Mouse (Mus musculus) layer of hippocampus, postnatal 25 days (tissue): ENCODE data around the gene Gm12184. TPM values are rescaled to one million over a fixed set of nuclear protein-coding genes. Genes with fewer than 3 reads are reported as not detected.
"Not testable (repeated sequence)": the region's sequence is repeated elsewhere in the genome, so short reads cannot be mapped to it uniquely, and the experiment has no call there.

Experiments
- DNase-seq, 2 experiments: peaks; one replicate each; pipeline ENCODE4 v3.0.0; 2022; ENCODE audit warnings: mixed read lengths in 2 of 2, low spot score in 1 of 2; ENCODE audit errors: extremely low spot score in 1 of 2
- total RNA-seq, 2 experiments: library from RNA; stranded (reverse); gene quantifications; 2 replicates each; pipeline ENCODE4 v1.2.3; 2021

Gene Gm12184
- 1 to 10 TPM in 1 of 2 experiments, under 1 TPM in 1; 0.66 to 2.3 TPM for total RNA-seq

DNA sequence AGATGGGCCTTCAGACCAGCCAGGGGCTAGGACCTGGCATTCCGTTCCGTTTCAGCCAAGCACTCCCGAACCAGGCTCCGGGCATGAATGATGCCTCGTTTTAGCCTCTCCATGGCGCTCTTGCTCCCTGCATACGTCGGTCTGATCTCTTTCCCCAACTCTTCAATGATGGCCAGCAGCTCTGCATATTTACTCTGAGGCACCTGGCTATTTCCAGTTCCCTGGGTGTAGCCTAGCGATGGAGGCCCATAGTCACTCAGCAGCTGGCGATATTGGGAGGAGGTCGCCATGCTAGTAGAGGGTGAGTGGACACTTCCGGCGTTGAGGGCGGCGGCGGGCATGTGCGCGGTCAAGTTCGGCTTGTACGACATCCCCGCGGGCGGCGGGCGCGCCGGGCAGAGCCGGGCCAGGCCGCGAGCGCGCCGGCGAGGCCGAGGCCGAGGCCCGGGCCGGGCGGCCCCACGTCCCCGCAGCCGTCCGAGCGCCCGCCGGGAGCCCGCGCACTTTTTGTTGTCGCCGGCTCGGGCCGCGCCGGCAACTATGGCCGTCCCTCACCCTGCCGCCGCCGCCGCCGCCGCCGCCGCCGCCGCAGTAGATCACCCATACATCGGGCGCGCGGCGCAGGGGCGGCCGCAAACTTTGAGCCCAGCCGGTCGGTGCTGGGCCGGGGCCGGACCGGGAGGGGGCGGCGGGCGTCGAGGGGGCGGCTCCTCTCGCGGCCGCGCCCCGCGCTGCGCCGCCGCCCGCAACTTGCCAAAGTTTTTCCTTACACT lies at the start of gene Gm12184, which contains the start of gene Trim7:
Gene Gm12184 (minus strand): TSS at position 677 of the 773 bp plus-strand sequence.
Gene Trim7 (plus strand): TSS at position 162 of the 773 bp plus-strand sequence.
- not testable (repeated sequence) for DNase-seq

DNA sequence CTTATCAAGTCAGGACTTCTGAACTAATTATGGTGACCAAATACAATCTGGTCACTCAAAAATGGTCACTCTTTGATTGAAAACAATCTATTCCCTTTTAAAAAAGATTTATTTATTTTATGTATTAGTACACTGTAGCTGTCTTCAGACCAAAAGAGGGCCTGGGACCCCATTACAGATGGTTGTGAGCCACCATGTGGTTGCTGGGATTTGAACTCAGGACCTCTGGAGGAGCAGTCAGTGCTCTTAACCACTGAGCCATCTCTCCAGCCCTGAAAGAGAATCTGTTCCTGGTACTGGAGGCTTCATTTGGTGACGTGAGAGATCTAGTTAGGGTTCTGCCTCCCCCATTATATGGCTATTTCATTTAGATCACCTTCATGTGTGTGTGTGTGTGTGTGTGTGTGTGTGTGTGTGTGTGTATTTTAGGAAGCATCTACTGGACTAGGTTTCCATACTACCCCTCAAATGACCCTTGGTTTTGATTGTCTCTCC lies 48.9 kb upstream of the Gm12184 start:
- not testable (repeated sequence) for DNase-seq

DNA sequence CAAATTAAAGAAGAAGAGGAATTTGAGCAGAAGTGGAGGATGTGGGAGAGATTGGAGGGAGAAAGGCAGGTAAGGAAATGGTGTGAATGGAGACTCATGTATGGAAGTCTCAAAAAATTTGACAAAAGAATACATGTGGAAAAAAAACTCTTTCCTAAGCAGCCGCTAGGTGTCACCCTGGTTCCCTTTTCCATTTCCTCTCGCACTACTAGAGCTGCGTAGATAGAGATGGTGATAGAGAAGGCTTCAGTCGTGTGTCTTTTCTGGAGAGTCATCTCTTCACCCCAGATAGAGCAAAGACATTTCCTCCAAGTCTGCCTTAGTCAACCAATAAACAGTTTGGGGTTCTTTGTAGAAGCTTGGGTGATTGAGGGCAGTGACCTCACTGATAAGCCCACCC lies 48.0 kb upstream of the Gm12184 start:
- DNase-seq: peak in 1 of 2 experiments; percentile 52

DNA sequence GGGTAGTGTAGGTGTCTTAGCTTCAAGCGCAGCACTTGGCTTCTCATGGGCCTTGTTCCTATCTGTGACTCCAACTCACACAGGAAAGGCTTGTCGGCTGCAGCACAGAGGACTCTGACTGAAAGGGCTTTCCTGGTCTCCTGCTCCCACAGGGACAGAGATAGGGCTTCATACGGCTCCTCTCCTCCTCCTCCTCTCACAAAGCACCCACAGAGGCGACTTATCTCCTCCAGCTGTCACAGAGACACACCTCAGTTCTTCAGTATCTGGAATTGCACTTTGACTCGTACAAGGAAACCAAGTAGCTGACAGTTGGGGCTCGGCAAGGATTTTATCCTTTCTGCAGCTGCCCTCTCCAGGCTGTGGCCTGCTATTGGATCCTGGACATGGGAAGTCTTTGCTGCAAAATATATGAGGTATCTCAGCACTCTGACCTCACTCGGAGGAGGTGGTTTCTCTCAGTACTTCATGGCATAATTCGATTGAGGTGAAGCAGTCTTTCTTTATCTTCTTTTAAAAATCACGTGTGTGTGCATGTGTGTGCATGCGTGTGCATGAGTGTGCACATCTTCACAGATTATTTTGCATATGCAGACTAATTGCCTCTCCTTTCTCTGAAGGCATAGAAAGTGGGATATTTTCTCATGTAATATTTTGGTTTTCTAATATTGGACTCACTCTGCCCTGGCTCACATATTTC lies 47.3 kb upstream of the Gm12184 start:
- DNase-seq: no peak

DNA sequence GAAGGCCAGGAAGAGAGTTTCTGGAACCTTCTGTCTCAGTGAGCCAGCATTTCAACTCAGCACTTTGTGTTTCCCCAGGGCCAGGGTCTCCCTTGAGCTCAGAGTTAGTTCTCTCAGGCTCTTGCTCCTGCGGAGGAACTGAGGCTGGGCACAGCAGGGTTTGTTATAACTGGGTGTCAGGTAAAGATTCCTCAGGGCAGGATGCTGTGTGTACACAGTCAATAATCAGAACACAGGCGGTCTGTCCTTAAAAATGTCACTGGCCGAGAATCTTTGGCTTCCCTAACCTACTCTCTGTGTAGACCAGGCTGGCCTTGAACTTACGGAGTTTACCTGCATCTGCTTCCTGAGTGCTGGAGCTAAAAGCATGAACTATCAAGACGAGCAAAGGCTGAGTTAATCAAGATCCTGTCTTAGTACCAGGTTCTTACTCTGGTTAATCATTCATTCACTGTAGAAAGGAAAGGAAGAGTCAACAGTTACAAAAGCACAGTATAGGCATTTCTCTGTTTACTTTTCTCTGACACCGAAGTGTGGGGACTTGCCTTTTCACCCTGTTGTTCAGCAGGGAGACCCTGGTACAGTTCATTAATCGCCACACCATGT lies 46.3 kb upstream of the Gm12184 start:
- no peak for DNase-seq

DNA sequence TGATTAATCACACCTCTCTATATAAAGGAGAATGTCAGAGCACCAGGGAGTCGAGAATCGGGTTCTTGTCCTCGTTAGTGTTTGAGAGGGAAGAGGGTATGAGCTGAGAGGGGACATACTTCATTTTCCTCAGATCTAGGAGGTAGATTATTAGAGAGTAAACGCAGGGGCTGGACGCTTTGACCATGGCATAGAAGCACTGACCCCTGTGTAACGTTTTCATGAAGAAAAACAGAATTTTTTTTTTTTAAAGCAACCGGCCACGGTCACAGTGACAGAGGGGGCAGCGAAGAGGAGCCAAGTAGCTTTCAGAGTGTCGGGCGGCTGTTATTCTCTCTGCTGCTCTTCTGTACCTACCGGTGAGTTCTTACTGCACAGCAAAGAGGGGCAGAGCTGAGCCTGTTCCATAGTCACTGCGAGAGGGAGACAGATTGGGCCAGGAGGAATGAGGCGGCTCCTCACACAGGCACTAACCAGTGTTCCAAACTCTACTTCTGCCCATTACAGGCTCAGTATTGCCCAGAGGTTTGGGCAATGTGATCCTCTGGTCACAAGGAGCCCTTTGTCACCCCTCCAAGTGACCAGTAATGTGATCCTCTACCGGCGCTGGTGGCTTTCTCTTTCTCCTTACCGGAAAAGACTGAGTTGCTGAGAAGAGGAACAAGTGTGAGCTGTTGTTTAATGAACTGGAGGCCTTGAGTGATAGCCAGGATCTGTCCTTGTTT lies 45.5 kb upstream of the Gm12184 start:
- DNase-seq: peak in 1 of 2 experiments; percentile 11

DNA sequence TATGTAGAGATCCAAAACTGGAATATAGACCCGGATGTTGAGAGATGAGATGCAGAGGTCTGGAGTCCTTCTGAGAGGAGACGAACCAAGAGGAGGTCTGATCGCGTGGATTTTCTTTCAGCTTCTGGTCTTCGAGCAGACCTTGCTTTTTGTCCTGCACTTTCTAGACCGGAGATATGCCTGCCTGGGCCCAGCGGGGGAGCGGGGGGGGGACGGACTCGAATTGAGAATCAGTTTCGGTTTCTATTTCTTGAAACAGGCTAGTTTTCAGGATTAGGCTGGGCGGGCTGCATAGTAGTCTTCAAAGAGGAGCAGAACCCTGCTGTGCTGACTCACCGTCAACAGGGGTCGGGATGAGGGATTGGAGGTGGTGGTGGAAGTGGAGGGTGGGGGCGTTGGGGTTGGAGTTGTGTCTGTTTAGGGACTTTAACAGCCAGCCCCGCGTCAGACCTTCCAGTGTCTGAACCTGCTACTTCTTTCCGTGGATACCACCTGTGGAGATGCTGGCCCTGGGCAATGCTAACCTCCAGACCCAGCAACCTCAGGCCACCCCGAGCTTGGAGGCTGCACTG lies 44.8 kb upstream of the Gm12184 start, which contains the start of gene Irgm1:
Gene Irgm1 (minus strand): TSS at position 483 of the 572 bp plus-strand sequence.
- DNase-seq: peak; percentile 20 to 23

DNA sequence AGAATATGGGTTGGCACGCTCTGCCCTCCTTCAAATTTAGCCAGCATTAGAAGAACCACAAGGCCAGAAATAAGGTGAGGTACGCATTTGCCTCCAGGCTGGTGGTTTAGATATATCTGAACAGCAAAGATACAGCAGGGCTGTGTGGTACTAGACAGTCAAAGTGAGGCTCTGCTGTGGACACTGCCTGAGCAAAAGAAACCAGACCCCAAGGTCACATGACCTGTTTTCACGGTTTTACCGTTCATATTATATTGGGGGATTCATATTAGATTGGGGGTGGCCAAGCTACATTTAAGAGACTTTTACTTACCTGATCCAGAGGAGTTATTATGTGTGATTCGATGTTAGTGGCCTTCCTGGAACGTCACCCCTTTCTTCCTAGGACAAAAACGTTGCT lies 44.3 kb upstream of the Gm12184 start:
- no peak for DNase-seq

DNA sequence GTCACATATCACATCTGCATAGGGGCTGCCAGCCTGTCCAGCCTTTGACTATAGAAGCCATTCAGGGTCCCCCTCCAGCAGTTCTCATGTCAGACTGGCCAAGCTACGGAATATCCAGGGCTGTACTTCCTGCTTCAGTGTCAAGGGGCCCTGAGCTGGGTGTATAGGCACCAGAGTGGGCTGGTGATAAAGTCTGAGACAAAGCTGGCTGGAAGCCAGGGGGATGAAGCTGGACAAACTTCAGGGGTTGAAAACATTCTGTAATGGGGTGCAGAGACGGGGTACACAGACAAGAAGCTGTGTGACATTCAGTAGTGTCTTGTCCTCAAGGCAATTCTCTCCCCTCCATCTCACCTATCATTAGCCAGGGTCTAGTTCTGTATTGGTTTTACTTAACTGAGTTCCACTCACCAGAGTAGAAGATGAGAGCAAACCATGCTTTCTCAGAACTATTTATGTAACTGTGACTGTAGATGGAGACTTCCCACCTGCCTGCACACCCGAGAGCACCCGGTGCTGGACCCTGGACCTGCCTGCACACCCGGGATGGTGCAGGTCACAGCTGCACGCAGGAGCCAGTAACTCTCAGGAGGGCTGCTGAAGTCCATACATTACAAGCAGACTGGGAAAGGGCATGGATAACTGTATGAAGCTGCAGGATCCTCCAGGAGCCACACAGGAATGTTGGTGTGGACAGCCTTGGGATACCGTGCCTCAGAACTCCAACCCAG lies 43.1 kb upstream of the Gm12184 start:
- DNase-seq: no peak

DNA sequence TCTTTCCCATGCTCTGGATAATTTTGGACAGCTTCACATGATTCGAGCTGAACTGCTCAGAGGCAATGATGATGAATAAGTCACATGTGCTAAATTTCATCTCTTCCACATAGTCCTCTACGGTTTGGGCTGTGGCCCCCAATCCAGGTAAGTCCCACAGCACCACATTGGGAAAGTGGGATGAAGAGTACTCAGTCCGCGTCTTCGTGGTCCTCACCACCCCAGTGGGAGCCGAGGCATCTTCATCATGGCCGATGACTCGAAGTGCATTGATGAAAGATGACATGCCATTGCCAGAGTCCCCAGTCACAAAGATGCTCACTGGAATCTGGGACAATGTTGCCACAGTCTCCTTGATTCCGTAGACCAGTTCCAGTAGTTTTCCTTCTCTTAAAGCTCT lies 40.0 kb upstream of the Gm12184 start:
- DNase-seq: no peak

DNA sequence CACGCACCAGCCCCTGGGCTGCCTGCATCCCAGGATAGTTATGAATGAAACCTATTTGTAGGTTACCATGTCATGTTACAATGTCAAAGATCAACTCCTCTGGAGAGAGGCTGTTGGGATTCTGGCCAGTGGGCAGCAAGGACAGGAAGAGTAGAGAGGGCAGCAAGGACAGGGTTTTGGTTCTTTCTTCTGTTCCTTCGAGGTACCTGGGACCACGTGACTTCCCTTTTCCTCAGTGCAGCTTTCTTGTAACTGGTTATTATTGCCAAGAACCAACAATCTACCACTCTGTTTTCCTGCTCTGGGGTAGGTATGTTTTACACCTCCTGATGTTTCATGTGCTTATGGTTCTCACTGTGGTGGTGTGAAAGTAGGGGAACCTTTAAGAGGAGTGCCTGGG lies 37.4 kb upstream of the Gm12184 start:
- DNase-seq: no peak

DNA sequence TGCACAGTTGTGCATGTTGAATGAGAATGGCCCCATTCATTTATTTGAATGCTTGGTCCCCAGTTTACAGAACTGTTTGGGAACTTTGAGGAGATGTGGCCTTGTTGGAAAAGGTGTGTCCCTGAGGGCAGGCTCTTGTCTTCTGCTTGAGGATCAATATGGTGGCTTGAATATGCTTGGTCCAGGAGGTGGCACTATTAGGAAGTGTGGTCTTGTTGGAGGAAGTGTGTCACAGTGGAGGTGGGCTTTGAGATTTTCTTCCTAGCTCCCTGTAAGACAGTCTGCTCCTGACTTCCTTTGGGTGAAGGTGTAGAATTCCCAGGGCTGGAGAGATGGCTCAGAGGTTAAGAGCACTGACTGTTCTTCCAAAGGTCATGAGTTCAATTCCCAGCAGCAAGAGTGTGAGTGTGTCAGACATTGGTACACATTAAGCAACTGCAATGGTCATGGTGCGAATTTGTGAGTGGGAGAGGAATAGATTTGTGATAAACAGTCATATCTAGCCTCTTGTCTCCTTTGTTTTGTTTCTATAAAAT lies 36.4 kb upstream of the Gm12184 start:
- no peak for DNase-seq

DNA sequence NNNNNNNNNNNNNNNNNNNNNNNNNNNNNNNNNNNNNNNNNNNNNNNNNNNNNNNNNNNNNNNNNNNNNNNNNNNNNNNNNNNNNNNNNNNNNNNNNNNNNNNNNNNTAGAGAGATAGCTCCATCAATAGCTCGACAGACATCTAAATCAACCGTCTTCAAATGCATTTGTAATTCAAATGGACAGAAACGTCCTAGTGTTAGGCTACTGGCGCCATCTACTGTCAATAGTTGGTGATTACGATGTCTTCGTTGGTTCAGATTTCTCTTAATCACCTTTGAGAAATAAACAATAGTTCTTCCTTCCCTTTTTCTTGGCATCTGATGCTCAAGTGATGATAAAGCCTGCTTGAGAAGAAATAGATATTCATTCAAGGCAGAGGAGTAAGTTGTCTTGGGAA lies 32.6 kb upstream of the Gm12184 start:
- DNase-seq: peak in 1 of 2 experiments; percentile 63

DNA sequence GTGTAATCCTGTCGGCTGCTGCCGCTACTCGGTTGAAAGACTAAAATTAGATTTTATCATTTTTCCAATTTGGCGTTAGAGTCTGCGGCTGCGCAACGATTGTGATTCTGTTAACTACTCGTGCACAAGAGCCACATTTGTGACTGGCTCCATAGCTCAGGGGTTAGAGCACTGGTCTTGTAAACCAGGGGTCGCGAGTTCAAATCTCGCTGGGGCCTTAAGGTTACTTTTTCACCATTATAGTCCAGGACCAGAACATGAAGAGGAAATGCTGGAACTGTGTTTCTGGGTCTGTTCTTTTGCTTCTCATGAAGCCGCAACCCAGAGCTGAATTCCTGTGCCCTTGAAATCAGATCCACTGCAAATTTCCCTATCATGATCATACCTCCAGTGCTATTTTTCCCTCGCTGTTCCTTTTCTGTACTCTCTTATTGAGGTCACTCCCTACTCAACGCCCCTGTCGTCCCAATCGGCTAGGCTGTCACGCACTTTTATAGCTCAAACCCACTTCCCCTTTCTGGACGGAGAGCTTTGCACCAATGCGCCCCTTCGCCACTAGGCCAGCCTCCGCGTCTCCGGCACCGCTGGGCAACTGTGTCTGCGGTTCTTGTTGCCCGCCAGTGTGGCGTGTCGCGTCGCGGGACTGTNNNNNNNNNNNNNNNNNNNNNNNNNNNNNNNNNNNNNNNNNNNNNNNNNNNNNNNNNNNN lies 27.2 kb upstream of the Gm12184 start:
- DNase-seq: peak; percentile 95 to 97

DNA sequence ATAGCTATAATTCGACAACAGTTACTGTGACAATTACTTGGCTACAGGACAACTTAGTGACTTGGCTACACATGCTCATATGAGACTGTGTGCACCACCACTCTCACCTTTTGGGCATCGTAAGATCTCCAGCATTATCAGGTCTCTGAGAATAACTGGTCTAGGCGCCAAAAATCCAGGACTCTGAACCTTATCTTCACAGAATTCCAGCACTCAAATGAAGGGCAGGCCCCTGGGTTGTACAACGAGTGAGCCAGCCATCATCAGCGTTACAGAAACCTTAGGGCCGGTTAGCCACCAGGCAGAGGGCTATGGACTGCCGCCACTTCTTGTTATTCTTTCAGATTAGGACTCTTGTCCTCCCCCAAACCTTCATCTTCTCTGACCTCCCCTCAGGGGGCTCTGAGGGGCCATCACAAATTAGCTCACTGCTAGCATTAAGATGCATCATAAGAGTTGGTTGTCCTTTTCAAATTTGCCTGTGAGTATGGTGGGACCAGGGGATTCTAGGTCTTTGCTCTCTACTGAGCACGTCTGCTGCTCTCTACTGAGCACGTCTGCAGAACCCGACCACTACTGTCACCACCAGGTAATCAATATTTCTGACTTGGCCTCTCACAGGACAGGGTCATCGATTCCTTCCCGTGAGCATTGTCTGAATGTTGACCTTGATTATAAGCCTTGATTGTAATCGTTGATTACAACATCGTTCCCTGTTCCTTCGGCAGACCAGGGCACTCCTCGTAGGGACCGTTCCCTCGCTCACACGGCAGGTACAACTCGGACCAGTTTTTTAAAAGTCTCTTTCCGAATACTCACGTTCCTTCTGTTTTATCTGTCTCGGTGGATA lies 26.4 kb upstream of the Gm12184 start:
- no peak for DNase-seq

DNA sequence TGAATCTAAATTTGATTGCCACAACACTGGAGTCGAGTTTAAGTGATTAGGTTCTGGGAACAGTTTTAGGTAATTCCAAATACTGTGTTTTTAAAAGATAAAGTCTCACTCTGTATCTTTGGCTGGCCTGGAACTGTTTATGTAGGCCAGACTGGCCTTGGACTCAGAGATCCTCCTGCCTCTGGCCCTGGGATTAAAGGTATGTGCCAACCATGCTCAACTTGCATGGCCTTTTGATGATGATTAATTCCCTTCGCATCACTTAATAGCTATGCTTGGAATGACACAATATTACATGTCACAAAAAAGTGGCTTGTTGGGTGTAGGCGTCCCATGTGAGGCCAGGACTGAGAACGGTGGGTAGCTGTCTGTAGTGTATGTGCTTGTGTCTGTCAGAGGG lies 25.7 kb upstream of the Gm12184 start:
- no peak for DNase-seq

DNA sequence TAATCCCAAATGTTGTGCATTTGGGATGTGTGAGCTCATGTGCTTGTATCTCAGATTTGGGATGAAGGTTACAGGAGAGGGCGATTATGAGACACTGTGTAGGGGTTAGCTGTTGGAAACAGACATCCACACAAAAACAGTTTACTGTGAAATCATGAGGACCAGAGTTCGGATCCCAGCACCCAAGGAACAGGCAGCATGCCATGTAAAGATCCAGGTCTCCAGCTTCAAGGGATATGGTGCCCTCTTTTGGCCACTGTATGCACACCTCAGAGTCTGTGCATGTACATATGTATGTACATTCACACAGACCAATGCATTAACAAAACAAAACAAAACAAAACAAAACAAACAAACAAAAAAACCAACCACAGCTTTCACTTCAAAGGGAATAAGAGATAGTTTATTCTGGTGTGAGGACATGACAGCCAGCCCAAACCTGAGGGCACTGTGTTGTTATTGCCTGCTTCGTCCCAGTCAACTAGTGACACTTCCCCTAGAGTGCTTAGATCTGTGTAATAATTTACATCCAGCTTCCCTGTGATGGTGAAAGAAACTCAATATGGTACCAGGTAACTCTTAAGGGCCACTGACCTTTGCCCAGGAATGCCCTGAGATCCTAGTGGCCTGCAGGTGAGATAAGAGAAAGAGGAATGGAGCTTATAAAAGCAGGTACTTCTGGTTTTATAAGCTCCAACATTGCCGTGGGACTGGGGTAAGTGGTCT lies 25.0 kb upstream of the Gm12184 start:
- no peak for DNase-seq
